Mouse (Mus musculus): ENCODE results near the gene Kcnk5.
A peak's percentile ranks its signal among the peaks of the same experiment; 100 is the strongest.

Gene Kcnk5

DNA sequence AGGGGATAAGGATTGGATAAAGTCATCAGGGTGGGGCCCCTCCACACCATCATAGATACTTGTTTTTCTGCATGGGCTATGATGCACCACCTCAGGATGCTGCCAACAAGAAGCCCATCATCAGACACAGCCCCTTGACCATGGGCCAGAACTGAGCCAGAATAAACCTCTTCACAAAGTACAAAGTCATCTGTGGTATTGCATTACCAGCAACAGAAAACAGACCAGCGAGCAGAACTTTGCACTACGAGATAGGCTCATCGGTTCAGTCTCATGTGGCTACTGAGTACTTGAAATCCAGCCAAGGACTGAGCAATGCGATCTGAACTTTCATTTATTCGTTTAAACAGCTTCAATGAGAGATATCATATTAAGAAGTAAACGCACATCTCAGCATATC lies 18.9 kb downstream of the Kcnk5 start:
- no peak for DNase-seq

DNA sequence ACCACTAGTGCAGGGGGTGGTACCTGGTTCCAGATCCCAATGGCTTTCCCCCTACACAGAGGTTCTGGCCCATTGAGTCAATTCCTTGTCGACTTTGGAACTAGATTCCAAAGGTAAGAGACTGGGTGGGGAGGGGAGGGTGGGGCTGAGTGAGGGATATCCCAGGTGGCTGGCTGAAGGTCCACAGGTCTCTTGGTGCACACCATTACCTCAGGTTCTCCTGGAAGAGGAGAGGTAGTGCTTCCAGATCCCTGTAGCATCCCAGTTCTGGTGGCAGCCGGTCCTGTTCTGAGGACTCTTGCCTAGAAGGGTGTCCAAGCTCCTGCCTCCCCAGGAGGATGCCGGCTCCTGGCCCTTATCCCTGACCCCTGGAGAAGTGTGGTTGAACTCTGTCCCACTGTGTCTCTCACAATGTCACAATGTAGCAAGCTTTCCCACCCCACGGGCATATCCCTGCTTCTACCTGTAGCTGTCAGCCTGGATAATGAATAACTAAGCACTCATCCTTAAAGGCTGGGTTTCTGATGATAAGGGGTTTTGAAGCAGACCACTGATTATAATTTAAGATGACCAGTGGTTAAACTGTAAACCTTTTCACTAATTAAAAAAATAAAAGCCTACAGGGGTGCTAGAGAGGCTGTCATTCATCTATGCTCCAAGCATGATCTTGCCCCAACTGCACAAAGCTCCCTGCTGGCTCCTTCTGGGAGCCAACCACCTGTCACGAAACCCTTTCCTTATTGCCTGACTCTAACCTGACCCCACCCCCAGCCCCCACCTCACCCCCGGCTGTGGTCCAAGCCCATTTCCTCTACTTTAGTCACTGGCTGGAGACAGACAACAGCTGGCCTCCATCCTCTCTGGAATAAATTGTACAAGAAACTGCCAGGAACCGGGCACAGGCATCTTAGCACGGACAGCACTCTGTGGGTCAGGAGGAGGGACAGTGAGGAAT lies 22.6 kb downstream of the Kcnk5 start:
- no peak for DNase-seq

DNA sequence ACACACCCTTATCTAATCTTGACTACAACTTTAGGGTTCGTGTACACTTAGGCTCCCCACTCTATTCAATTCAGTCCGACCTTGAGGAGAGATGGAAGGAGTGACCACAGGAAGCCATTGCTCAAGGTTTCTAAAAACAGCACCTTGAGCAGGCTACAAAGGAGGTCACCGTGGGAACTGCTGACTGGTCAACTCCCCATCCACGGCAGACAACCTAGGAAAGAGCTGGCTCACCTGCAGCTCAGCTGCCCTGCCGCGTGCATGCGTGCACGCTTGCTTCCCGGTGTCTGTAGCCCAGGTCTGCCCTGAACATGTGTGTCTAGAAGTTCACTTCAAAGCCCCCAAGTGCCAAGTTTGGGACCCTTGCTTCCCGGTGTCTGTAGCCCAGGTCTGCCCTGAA lies 24.0 kb downstream of the Kcnk5 start:
- no peak for DNase-seq

DNA sequence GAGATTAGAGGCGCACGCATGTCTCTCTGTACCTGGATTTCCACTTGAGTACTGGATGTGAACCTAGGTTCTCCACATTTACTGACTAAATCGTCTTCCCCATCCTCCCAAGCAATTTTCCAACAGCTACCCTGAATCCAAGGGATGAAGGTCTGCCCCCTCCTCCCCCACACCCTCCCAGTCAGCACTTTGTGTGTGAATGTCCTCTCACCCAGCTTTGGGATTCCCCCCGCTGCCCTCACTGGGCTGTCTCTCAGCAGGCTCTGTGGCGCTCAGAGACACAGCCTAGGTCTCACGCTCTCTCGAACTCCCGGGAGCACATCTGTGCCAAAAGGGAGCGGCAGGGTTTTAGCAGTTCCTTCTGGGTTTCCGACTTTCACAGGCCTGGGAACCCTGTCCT lies 25.9 kb downstream of the Kcnk5 start:
- DNase-seq = no peak

DNA sequence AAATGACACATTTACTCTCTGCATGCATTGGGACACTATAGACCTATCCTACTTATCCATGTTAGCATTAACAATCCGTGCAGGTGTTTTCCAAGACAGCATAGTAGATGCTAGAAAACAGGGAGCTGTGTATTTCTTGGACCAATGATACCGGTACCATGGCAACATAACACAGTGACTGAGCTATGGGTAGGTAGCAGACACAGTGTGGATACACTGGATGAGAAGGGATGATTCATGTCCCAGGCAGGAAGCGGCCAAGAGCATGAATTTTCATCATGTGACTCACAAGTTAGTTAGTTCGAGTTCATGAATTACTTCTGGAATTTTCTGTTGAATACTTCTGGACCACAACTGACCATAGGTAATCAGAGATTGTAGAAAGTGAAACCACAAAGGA lies 26.7 kb downstream of the Kcnk5 start:
- DNase-seq = no peak

DNA sequence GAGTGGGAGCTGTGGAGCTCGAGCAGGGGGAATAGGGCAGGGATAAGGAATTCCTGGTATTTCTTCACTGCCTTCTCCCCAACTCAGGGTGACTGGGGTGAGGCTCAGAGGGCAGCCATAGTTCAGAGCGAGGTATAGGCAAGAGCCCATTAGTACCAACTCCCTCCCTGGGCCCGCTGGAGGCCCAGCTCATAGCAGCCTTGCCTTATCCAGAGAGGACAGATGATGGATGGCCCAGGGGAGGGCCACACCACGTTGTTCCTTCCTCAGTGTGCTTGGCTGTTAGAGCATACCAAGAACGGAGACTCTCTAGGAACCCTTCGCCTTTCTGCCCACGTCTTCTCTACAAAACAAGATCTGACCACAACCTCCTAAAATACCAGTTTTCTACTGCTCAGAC lies 27.4 kb downstream of the Kcnk5 start:
- DNase-seq = no peak

DNA sequence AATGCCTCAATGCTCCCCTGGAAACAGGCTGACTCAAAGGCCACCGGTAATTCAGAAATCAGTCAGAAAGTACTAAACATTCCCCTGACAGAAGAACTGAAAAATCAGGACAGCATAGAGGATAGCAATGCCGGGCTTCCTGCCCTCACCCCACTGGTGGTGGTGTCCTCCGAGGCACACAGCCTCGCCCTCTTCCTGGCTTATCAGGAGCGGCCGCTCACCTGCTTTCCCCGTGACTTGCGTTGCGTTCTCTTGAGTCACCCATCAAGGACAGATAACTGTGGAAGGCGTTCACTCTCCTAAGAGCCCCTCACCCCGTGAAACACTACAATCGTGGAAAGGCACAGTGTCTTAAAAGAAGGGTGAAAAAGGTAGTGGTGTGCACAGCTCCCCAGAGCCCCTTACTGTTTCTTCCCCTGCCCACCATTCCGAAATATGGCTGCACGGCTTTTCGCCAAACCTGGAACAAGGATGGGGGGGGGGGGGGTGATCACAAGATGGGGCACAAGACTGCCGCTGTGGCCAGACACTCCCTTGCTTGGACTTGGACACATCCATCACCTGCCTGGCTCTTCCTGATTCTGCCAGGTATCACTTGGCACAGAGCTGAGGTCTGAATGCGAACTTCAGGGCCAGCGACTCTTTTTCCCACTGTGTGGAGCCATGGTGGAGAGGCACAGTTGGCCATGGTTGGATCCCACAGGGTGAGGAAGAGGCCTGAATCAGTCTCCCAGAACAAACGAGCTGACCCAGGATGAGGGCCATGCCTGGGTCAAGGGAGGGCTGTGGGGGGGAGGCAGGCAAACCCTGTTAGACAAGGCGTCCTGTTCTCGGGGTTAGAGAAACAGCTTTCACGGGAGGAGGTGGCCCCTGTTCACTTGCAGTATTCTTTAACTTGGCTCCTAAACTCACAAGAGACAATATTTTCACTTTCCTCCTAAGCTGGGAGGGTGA lies 32.2 kb downstream of the Kcnk5 start:
- no peak for DNase-seq

DNA sequence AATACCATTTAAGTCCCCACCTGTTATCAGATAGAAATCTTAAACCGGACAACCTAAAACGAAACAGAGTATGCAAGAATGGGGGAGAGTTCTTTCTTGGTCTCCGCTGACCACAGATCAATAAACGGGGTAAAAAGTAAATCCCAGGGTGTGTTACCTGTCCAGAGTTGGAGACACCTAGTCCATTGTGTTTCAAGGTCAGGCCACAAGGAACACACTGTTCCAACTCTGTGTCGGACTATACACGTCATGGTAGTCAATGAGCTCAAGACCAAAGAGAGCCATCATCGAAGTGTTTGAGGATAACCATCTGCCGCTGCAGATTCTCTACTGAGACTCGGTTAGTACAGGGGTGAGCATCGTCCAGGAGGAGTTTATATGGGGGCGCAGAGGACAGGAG lies 33.1 kb downstream of the Kcnk5 start:
- no peak for DNase-seq

DNA sequence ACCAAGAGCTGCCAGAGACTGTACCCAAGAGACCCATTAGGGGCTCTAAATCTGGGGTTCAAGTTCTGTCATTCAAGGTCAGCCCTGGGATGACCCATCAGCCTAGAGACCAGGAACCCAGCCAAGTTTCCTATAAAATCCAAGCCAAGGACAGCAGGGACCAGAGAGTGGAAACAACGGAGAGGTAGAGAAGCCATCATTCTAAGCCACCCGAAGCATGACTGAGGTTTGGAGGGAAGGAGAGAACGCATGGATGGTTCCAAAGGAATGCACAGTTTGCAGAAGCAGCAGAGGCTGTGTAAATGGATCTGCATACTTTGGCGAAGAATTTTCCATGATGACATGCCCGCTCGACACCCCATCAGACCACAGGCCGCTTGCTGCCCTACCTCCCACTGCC lies 33.8 kb downstream of the Kcnk5 start:
- DNase-seq = no peak

DNA sequence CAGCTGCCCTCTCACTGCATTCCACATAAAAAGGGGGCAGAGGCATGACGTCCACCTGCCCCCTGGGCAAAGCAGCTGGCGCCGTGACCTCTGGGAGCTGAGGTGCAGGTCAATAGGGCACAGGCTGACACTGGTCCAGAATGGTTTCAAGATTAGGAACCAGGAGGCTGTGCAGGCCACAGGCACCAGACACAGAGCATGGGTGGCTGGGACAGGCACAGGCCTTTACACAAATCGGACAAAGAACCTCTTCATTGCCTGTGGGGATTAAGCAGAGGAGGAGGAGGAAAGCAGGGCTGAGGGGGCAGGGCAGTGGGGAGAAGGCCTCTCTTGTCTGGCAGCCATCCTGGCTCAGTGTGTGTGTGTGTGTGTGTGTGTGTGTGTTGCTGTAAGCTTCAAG lies 37.5 kb downstream of the Kcnk5 start:
- no peak for DNase-seq

DNA sequence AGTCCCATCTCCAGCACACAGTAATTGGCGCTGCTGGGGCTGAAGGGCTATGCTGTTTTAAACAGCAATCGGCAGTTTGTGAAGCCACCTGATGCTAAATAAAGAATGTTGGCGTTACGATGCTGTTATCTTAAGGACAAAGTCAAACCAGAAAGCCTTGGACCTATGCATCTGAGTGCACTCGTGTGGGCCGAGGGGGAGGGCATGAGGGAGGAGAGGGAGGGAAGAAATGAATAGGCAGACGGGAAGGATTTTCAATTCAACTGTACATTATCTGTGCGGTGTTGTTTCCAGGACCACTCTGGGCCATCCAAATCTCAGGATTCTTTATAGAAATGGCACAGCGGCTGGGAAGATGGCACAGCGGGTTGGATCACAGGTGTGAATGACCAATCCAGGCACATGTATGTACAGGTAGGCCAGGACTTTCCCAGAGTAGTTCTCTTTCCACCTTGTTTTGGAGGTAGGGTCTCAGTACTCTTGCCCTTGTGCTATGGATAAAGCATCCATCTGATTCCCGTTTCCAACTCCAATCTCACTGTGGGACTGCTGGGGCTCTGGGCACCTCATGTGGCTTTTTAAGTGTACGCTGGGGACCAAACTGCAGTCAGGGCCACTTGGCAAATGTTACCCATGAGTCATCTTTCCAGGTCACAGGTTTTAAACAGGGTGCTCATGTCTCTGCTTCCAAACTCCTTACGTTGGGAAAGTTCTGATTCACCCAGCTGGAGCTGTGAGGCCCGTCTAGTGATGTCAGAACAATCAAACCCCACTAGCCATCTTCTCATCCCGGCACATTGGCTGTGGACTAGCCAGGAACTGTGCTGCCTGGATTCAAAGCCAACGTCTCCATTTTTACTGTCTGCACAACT lies 42.9 kb downstream of the Kcnk5 start, which contains the start of gene Saysd1:
Saysd1 (minus strand) TSS at position 51 of the 872 bp plus-strand sequence.
- DNase-seq = no peak

DNA sequence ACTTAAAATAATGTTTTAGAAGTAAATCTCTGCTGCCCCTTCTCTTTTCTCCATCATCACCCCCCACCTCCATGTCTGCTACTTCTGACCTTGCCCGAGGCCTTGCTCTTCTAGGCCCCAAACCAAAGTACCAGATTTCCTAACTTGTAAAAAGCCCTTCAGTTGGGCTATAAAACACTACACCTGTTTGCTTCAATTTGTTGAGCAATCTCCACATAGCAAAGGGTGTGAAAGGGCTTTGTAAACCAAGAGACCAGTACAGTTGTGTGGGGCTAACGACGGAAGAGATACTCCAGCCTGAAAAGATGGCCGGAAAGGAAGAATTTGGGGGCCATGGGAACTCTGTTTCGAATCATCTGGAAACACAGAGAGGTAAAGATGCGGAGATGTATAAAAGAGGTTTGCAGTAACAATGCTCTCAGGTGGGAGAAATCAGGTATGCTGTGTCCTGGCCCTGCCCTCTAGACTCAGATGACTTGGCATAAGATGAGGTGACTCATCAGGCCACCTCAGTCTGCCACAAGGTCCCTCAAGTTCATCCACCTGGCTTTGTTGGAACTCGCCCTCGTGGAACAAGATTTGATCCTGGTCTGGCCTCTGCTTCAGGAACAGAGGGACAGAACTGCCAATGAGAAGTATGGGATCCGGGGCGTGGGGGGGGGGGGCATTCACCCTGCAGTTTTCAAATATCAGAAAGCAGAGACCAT lies 46.5 kb downstream of the Kcnk5 start:
- DNase-seq = no peak

DNA sequence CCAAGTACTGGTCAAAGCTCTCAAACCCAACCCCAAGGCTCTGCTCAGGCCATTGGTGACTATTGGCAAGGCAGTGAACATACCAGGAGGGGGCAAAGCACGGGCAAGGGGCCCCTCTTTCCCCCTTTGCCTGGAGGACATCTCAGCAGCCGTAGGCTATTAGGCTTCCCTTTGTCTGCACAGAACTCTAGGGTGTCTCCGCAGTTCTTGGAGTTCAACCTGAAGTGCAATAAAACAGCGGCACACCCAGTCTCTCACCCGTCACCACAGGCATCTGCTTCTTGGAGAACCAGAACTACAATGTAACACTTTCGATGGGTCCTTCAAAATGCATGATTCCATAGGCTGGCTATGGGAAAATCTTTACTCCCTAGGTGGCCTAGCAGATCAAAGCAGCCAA lies 53.4 kb downstream of the Kcnk5 start:
- DNase-seq = no peak

DNA sequence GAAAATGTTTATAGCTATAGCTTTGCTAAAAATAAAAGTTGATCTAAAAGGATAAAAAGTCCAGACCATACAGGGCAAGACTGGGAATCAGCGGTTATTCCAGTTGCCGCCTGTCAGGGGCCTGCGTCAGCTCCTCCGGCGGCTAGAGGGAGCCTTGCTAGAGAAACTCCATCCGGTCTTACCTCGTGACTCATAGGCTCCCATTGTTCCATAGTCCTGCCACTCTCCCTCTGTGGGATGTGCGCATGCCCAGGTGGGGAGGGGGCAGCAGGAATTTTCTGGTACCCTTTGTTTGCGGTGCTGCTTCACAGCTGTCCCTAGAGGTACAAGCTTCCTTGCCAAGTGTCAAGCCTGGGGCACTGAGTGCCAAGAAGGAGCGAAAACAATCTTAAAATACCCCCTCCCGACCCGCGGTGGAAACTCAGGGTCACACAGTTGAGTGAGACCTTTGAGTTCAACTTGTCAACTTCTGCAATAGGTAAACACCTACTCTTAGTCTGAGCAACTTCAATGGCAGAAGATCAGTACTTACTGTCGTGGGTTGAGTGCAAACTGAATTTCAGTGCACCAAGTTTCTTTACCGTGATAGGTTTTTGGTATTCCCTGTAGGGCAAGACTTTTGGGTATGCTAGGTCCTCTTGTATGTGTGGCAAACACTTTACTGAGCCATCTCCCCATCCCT lies 54.1 kb downstream of the Kcnk5 start:
- DNase-seq = no peak

DNA sequence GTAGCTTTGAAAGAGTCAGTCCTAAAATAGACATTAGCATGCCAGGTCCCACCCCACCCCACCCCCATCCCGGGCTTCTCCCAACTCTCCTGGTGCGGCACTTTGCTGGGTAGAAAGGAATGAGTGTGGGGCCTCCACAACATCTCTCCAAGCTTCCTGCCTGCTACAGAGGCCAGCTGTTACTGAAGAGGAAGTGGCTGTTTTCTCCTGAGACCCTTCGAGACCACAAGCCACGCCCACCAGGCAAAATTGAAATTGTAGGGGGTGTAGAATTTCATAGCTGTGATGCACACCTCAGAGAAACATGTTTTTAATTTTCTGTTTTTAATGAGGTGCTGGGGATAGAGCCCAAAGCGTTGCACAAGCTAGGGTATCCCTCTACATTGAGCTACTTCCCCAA lies 60.7 kb downstream of the Kcnk5 start:
- no peak for DNase-seq

DNA sequence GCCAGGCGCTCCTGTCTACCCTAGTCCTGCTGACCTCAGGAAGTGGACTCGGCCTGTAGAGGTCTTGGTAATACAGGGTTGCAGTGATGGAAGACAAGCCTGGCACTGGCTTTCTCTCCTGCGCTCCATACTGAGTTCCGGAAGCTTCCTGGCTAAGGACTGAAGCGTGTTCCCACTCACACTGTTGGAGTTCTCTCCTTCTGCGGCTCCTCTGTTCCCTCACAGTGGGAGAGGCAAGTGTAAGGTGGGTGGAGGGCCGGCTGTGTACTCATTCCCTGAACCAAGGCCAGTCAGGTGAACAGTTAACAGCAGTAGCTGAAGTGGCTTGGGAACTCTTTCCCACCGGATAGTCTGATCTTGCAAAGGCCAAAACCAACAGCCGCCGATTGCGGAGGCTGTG lies 61.6 kb downstream of the Kcnk5 start:
- no peak for DNase-seq

DNA sequence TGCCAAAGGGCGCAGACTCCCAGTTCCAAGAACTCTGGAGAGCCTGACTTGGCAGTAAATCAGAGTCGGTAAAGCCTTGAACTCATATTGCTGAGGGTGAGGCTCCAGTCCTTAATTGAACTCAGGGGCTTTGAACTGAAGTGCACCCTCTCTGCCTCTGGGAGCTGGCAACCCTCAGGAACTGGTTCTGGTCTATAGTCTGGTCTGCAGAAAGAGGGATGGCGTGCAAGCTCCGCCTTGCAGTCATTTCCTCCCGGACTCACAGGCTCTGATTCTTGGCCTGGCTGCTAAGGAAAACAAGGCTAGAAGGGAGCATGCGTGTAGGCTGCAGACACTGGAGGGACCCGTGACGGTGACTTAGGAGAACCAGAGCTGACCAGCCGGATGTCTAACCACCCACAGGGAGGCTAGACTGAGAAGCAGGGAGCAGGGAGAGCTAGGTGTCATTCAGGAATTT lies 65.4 kb downstream of the Kcnk5 start:
- no peak for DNase-seq

DNA sequence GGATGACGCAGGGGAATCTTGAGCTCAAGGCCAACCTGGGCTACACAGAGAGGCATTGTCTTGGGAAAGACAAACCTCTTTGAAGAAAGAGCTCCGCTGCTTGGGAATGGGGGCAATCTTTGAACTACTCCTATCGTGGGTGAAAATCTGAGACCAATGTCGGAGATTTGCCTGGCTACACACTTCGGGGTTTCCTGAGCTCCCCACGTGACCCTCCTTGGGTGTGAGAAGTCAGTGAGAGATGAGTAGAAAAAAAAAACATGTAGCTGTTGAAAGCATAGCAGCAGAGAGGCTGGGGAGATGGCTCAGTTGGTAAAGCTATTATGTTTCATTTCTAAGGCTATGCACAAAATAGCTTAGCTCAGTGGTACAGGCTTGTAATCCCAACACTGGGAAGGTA lies 66.7 kb downstream of the Kcnk5 start:
- DNase-seq = no peak

DNA sequence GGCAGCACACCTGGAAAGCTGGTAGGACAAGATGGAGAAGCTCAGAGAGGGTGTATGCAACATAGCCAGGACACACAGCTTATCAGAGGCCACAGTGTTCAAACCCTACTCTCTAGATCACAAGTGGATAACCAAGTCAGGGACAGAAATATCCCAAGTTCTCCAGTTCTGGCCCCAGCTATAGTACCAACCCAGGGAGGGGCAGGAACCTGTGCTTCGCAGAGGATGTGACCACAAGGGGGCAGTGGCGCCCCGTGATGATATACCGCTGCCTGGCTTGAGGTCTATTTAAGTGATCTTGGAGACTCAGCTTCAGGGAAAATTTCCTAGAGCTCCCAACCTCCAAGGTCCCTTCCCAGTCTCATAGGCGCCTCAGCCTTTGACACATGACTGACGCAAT lies 67.6 kb downstream of the Kcnk5 start:
- peak; percentile 56 for DNase-seq

DNA sequence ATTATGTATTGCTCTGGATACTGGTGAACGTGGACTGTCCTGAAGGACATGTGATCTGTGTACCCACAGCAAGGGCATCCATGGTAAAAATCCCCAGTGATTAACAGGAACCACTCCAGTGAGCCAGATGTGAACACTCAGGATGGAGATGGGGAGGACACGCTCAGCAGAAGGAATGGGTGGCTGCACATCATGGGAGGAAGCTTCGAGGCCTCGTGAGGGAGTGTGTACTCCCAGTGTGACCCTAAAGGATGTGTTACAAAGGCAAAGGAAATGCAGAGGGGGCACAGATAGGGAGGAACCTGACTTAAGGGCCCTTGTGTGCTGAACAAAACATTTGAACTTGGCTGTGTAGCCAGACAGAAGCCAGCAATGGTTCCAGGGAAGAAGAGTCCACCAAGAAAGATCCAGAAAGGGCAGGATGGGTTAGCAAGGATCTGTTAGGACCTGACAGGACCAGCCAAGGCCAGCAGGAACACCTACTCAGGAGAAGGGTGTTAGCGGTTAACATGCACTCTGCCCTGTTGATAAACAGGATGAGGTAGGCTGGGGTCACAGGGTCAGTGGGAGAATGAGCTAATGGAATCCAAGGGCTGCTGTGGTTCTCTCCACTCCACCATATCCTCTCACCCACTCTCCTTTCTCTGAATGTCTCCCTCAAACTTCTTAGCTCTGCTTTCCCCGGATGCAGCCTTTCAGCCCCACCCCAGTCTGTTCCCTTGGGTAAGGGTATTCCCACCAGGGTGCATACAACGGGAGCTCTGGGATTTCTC lies 68.2 kb downstream of the Kcnk5 start:
- no peak for DNase-seq

DNA sequence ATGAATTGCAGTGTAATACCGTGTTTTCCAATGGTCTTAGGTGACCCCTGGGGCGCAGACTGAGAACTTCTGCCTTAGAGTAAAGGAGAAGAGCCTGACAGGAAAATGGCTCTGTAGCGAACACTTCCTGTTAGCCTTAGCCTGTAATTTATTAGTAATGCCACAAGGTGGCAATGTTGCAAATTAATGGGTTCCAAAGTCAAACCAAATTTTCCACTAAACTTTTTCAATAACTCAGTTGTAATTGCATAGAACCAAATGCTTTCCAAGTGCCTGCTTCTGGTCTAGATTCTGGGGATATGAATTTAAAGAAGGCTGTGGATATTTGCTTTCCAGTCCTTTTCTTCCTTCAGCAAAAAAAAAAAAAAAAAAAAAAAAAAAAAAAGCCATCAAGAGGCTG lies 69.4 kb downstream of the Kcnk5 start:
- no peak for DNase-seq

Data from cerebellum, adult 8-10 months (tissue).